Mouse (Mus musculus): ENCODE measurements around the gene Nr2c2. TPM values are rescaled to one million over a fixed set of nuclear protein-coding genes. Genes with fewer than 3 reads are reported as not detected.
"Not testable (repeated sequence)": the region's sequence is repeated elsewhere in the genome, so short reads cannot be mapped to it uniquely, and the experiment has no call there.

Gene Nr2c2
- polyA plus RNA-seq, 1 experiment from 2014 or later, result 19.9 TPM

DNA sequence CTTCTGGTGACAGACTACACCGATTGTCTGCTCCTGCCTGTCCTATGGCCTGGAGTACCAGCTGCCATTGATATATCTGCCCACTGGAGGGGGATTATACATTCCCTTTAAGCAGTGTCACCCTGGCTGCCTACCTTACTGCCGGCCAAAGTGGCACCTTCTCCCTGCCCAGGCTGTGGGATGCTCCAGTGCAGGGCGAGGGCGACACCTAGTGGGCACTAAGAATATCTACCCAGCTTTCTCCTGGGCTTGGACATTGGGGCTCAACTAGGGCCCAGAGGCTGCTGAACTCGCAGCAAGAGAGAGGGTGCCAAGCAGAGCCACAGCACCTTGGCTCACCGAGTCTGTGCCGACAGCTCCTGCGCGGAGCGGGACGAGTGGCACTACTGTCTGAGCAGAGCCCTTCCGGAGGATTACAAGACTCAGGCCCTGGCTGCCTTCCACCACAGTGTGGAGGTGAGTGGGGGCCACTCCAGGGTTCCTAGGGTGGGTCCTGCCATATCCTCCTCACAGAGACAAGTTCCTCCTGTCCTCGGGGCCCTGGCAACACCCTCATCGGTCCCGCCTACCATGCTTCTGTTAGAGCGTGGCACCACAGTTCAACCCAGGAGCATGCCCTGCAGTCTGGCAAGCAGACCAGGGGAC lies 23.9 kb upstream of the Nr2c2 start:
- H3K36me3 ChIP-seq (ENCODE audit: control insufficient read depth, insufficient read depth, low read length), result no peaks in the 10 kb centered on the region; the same call in 1 of the 2 replicates
- no peak overlapping the region for H3K4me3 ChIP-seq (ENCODE audit: low read depth, low read length)
- ATAC-seq (replicated peaks; ENCODE audit: low FRiP score, low TSS enrichment, low read depth), result peak; percentile 78
- WGBS, result 27% methylated on average over 16 of the region's 16 CpGs
- H3K9ac ChIP-seq (ENCODE audit: low read length), result no peak overlapping the region
- no peak overlapping the region for H3K27ac ChIP-seq (ENCODE audit: low read depth)
- no peaks in the 10 kb centered on the region for H3K4me1 ChIP-seq (replicated peaks; ENCODE audit: control insufficient read depth, insufficient read depth, low read length)
- DNase-seq (ENCODE audit: low spot score), result peak; percentile 83
- no peaks in the 10 kb centered on the region for H3K27me3 ChIP-seq (replicated peaks; ENCODE audit: control insufficient read depth, insufficient read depth, low read length)
- no peak overlapping the region for H3K4me2 ChIP-seq (ENCODE audit: low read length)
- no peaks in the 10 kb centered on the region for H3K9me3 ChIP-seq (ENCODE audit: control insufficient read depth, low read length)

DNA sequence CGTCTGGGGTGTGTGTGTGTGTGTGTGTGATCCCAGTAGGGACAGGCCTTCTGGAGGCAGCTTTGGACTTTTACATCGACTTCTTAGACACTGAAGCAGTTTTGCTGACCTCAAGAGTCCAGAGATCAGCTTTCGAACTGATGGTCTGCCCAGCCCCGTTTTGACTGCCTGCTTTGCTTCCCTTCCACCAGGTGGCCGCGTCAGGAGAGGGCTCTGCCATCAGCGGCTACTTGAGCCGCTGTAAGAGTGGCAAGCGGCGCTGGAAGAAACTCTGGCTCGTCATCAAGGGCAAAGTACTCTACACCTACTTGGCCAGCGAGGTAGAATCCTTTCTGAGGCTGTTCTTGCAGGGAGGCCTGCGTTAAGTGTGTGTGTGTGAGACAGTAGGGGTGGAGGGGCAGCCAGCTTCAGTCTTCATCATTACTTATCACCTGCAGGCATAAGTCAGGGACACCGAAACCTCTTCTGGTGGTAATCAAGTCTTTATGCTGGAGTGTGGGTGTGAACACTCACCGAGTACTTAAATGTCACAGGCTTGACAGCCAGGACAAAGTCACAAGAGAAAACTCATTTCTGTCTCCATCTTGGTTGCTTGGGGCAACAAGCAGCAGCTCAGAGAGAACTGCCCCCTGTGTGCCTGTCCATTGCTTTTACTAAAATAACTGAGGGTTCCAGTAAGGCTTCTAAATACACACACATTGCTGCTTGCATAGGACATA lies 19.9 kb upstream of the Nr2c2 start:
- Histone ChIP-seq H3K4me2 (ENCODE audit: low read length) (no peak overlapping the region), H3K9me3 (ENCODE audit: control insufficient read depth, low read length) (no peaks in the 10 kb centered on the region), H3K27ac (ENCODE audit: low read depth) (no peak overlapping the region), H3K9ac (ENCODE audit: low read length) (no peak overlapping the region), H3K36me3 (ENCODE audit: control insufficient read depth, insufficient read depth, low read length) (no peaks in the 10 kb centered on the region; the same call in 1 of the 2 replicates), H3K4me1 (replicated peaks; ENCODE audit: control insufficient read depth, insufficient read depth, low read length) (no peaks in the 10 kb centered on the region), H3K4me3 (ENCODE audit: low read depth, low read length) (no peak overlapping the region), H3K27me3 (replicated peaks; ENCODE audit: control insufficient read depth, insufficient read depth, low read length) (no peaks in the 10 kb centered on the region)
- DNase-seq (ENCODE audit: low spot score) (no peak), ATAC-seq (replicated peaks; ENCODE audit: low FRiP score, low TSS enrichment, low read depth) (no peak)
- 45% methylated on average over 15 of the region's 15 CpGs for WGBS

DNA sequence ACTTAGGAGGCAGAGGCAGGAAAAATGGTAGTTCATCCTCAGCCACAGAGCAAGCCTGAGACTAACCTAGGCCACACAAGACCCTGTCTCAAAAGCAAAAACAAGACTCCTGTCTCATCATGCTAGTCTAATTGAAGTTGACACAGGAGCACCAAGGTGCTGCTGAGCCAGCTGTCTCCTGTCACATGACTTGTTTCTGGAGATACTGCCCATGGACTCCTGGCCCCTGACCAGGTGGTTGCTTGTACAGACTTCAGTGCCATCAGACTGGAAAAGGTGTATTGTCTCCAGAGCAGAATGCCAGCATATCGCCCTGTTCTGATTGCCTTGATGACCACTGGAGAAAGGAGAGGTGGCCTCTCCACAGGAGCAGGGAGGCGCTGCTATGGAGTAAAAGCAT lies 10.5 kb upstream of the Nr2c2 start:
- Histone ChIP-seq H3K36me3 (ENCODE audit: control insufficient read depth, insufficient read depth, low read length) (no peaks in the 10 kb centered on the region), H3K4me1 (replicated peaks; ENCODE audit: control insufficient read depth, insufficient read depth, low read length) (no peaks in the 10 kb centered on the region), H3K9me3 (ENCODE audit: control insufficient read depth, low read length) (no peaks in the 10 kb centered on the region), H3K4me2 (ENCODE audit: low read length) (no peak overlapping the region), H3K9ac (ENCODE audit: low read length) (no peak overlapping the region), H3K4me3 (ENCODE audit: low read depth, low read length) (no peak overlapping the region), H3K27ac (ENCODE audit: low read depth) (no peak overlapping the region), H3K27me3 (replicated peaks; ENCODE audit: control insufficient read depth, insufficient read depth, low read length) (no peaks in the 10 kb centered on the region)
- no peak for DNase-seq (ENCODE audit: low spot score)
- 98% methylated on average over 2 of the region's 2 CpGs for WGBS
- no peak for ATAC-seq (replicated peaks; ENCODE audit: low FRiP score, low TSS enrichment, low read depth)

- ATAC-seq (replicated peaks; ENCODE audit: low FRiP score, low TSS enrichment, low read depth), result no peak
- Histone ChIP-seq H3K9ac (ENCODE audit: low read length) (no peak overlapping the region), H3K27ac (ENCODE audit: low read depth) (no peak overlapping the region), H3K4me2 (ENCODE audit: low read length) (no peak overlapping the region), H3K36me3 (ENCODE audit: control insufficient read depth, insufficient read depth, low read length) (no peaks in the 10 kb centered on the region), H3K27me3 (replicated peaks; ENCODE audit: control insufficient read depth, insufficient read depth, low read length) (no peaks in the 10 kb centered on the region), H3K9me3 (ENCODE audit: control insufficient read depth, low read length) (no peaks in the 10 kb centered on the region), H3K4me1 (replicated peaks; ENCODE audit: control insufficient read depth, insufficient read depth, low read length) (no peaks in the 10 kb centered on the region), H3K4me3 (ENCODE audit: low read depth, low read length) (no peak overlapping the region)
- WGBS, result 80% methylated on average over 4 of the region's 4 CpGs
- no peak for DNase-seq (ENCODE audit: low spot score)
These were observed 8.4 kb upstream of the Nr2c2 start for GRCm38 (mm10) chr6:92082756-92083155.

GRCm38 (mm10) chr6:92084932-92085331 lies 6.3 kb upstream of the Nr2c2 start:
- no peak overlapping the region for H3K4me2 ChIP-seq (ENCODE audit: low read length)
- H3K27ac ChIP-seq (ENCODE audit: low read depth), result no peak overlapping the region
- H3K9ac ChIP-seq (ENCODE audit: low read length), result no peak overlapping the region
- ATAC-seq (replicated peaks; ENCODE audit: low FRiP score, low TSS enrichment, low read depth) (no peak), DNase-seq (ENCODE audit: low spot score) (no peak)
- no peaks in the 10 kb centered on the region for H3K27me3 ChIP-seq (replicated peaks; ENCODE audit: control insufficient read depth, insufficient read depth, low read length)
- H3K4me1 ChIP-seq (replicated peaks; ENCODE audit: control insufficient read depth, insufficient read depth, low read length), result no peaks in the 10 kb centered on the region
- H3K9me3 ChIP-seq (ENCODE audit: control insufficient read depth, low read length), result no peaks in the 10 kb centered on the region
- no peak overlapping the region for H3K4me3 ChIP-seq (ENCODE audit: low read depth, low read length)
- 84% methylated on average over 3 of the region's 3 CpGs for WGBS
- no peaks in the 10 kb centered on the region for H3K36me3 ChIP-seq (ENCODE audit: control insufficient read depth, insufficient read depth, low read length)

DNA sequence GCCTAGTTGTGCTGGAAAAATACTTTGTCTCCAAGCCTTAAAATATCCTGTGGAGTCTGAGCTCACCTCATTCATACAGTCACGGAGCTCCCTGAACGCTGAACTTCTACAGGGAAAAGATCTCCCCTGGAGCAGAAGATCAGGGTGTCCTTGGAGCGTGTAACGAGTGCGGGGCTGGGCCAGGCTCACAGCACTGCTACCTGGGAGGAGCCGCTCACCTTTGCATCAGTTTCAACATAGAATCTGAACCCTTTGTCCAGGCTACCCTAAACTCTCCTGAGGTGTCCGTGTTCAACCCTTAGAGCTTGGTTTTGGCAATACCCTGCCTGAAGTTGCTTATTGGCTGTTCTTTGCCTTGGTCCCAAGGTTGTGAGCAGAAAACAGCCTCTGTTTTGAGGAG lies 2.0 kb upstream of the Nr2c2 start:
- H3K4me2 ChIP-seq (ENCODE audit: low read length); H3K27me3 ChIP-seq (replicated peaks; ENCODE audit: control insufficient read depth, insufficient read depth, low read length); DNase-seq (ENCODE audit: low spot score); H3K36me3 ChIP-seq (ENCODE audit: control insufficient read depth, insufficient read depth, low read length); H3K4me3 ChIP-seq (ENCODE audit: low read depth, low read length); H3K9me3 ChIP-seq (ENCODE audit: control insufficient read depth, low read length); H3K9ac ChIP-seq (ENCODE audit: low read length); H3K27ac ChIP-seq (ENCODE audit: low read depth); ATAC-seq (replicated peaks; ENCODE audit: low FRiP score, low TSS enrichment, low read depth): not testable (repeated sequence)
- WGBS, result 89% methylated on average over 7 of the region's 7 CpGs
- peaks cover 19% of the 10 kb centered on the region for H3K4me1 ChIP-seq (replicated peaks; ENCODE audit: control insufficient read depth, insufficient read depth, low read length)

DNA sequence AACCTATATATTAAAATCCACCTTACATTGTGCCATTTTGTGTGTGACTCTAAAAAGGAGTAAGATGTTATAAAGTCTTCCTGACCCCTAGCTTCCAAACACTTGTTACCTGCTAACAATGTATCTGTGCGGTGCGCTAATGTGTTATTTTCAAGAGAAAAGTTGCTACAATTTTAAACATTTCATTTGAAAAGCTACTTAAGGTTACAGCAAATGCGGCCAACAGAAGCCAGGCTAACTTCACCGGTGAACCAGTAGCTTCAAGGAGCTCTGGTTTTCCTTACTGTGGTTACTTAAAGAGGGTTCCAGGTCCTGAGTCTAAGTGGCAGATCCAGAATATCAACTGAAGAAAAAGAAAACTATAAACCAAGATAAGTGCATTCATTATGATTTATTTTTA lies 1.2 kb upstream of the Nr2c2 start:
- no peaks in the 10 kb centered on the region for H3K36me3 ChIP-seq (ENCODE audit: control insufficient read depth, insufficient read depth, low read length)
- no peaks in the 10 kb centered on the region for H3K9me3 ChIP-seq (ENCODE audit: control insufficient read depth, low read length)
- ATAC-seq (replicated peaks; ENCODE audit: low FRiP score, low TSS enrichment, low read depth) (no peak), DNase-seq (ENCODE audit: low spot score) (no peak)
- peak overlapping the region; percentile 58 for H3K4me2 ChIP-seq (ENCODE audit: low read length)
- no peak overlapping the region for H3K27ac ChIP-seq (ENCODE audit: low read depth)
- no peak overlapping the region for H3K9ac ChIP-seq (ENCODE audit: low read length)
- H3K27me3 ChIP-seq (replicated peaks; ENCODE audit: control insufficient read depth, insufficient read depth, low read length), result no peaks in the 10 kb centered on the region
- 0 out of 2 replicates have a peak overlapping the region, but pooled peaks have one; percentile 90 for H3K4me3 ChIP-seq (ENCODE audit: low read depth, low read length)
- WGBS, result 94% methylated on average over 4 of the region's 4 CpGs
- peaks cover 24% of the 10 kb centered on the region for H3K4me1 ChIP-seq (replicated peaks; ENCODE audit: control insufficient read depth, insufficient read depth, low read length)

GRCm38 (mm10) chr6:92090497-92090896 lies 693 bp upstream of the Nr2c2 start:
- H3K9ac ChIP-seq (ENCODE audit: low read length), result peak overlapping the region; percentile 97
- ATAC-seq (replicated peaks; ENCODE audit: low FRiP score, low TSS enrichment, low read depth) (no peak), DNase-seq (ENCODE audit: low spot score) (no peak)
- H3K4me3 ChIP-seq (ENCODE audit: low read depth, low read length), result peak overlapping the region; percentile 90
- H3K9me3 ChIP-seq (ENCODE audit: control insufficient read depth, low read length), result no peaks in the 10 kb centered on the region
- H3K27me3 ChIP-seq (replicated peaks; ENCODE audit: control insufficient read depth, insufficient read depth, low read length), result no peaks in the 10 kb centered on the region
- peak overlapping the region; percentile 58 for H3K4me2 ChIP-seq (ENCODE audit: low read length)
- 6% methylated on average over 4 of the region's 4 CpGs for WGBS
- peak overlapping the region; percentile 99 for H3K27ac ChIP-seq (ENCODE audit: low read depth)
- H3K36me3 ChIP-seq (ENCODE audit: control insufficient read depth, insufficient read depth, low read length), result no peaks in the 10 kb centered on the region
- peaks cover 24% of the 10 kb centered on the region for H3K4me1 ChIP-seq (replicated peaks; ENCODE audit: control insufficient read depth, insufficient read depth, low read length)
